ENCODE assay signal across 10 mouse cellular contexts in genomic region chr10:31592095-31592740, GRCm38 (mm10). TPM values are rescaled to one million over a fixed set of nuclear protein-coding genes. Genes with fewer than 3 reads are reported as not detected.
DNase-seq lines count a peak whose midpoint lies in the region; ATAC-seq lines count a peak whose summit lies in the region.
"Had no signal": no experiment of that assay in that cellular context is flagged by ENCODE, and none has a peak within 500 bp of the region (broad histone marks: within the 10 kb centered on the region; RNA-seq: fewer than 3 reads in every experiment).

No protein-coding gene starts in this region.

- no peaks in the 10 kb centered on the region for H3K9me3 ChIP-seq in lung, embryonic 16.5 days (ENCODE audit: control insufficient read depth, low read length)
- no peaks in the 10 kb centered on the region for H3K9me3 ChIP-seq in forebrain, embryonic 16.5 days (ENCODE audit: control insufficient read depth, low read length)
- no peaks in the 10 kb centered on the region for H3K9me3 ChIP-seq in limb, embryonic 12.5 days
- no peaks in the 10 kb centered on the region for H3K9me3 ChIP-seq in stomach, embryonic 14.5 days (ENCODE audit: control insufficient read depth, low read depth, low read length)
- H3K9me3 ChIP-seq: megakaryocyte, embryonic 14.5 days had no signal

- no peak for DNase-seq in lung, postnatal 14 days
- no peak for DNase-seq in cerebellum, postnatal 4 days (ENCODE audit: low spot score in 2 of 2)
- DNase-seq in left cerebral cortex, adult 18-20 months (ENCODE audit: low spot score in 2 of 2) = no peak
- DNase-seq in urinary bladder, adult 18-20 months (ENCODE audit: low spot score in 2 of 2) = no peak
- DNase-seq: thymus, adult 18-20 months had no signal

- H3K36me3 ChIP-seq in lung, embryonic 16.5 days (ENCODE audit: control insufficient read depth, insufficient read depth, low read length) = no peaks in the 10 kb centered on the region
- H3K36me3 ChIP-seq in forebrain, embryonic 16.5 days (ENCODE audit: control insufficient read depth, insufficient read depth) = no peaks in the 10 kb centered on the region
- H3K36me3 ChIP-seq in limb, embryonic 12.5 days = no peaks in the 10 kb centered on the region
- H3K36me3 ChIP-seq in stomach, embryonic 14.5 days (ENCODE audit: control insufficient read depth, insufficient read depth, low read length) = no peaks in the 10 kb centered on the region

- H3K9ac ChIP-seq in lung, embryonic 16.5 days (ENCODE audit: low read length) = no peak overlapping the region
- H3K9ac ChIP-seq in forebrain, embryonic 16.5 days (replicated peaks; ENCODE audit: low read depth, low read length) = no peak overlapping the region
- H3K9ac ChIP-seq in limb, embryonic 12.5 days (replicated peaks) = no peak overlapping the region
- H3K9ac ChIP-seq in stomach, embryonic 14.5 days (replicated peaks; ENCODE audit: low read depth, low read length) = no peak overlapping the region

- peaks cover 16% of the 10 kb centered on the region for H3K4me1 ChIP-seq in lung, embryonic 16.5 days (replicated peaks; ENCODE audit: control insufficient read depth, insufficient read depth, low read length)
- H3K4me1 ChIP-seq in forebrain, embryonic 16.5 days (replicated peaks; ENCODE audit: control insufficient read depth, insufficient read depth, low read length) = peaks cover 16% of the 10 kb centered on the region
- H3K4me1 ChIP-seq in limb, embryonic 12.5 days (replicated peaks) = peaks cover 16% of the 10 kb centered on the region
- peaks cover 16% of the 10 kb centered on the region for H3K4me1 ChIP-seq in stomach, embryonic 14.5 days (ENCODE audit: control insufficient read depth, insufficient read depth, low read length)

- WGBS in lung, embryonic 16.5 days = 32% methylated on average over 3 of the region's 3 CpGs
- WGBS in forebrain, embryonic 16.5 days = 33% methylated on average over 3 of the region's 3 CpGs
- 41% methylated on average over 3 of the region's 3 CpGs for WGBS in limb, embryonic 12.5 days
- 29% methylated on average over 3 of the region's 3 CpGs for WGBS in stomach, embryonic 14.5 days

- peak overlapping the region; percentile 69 for H3K27ac ChIP-seq in lung, embryonic 16.5 days (ENCODE audit: low read length)
- peak overlapping the region; percentile 80 for H3K27ac ChIP-seq in forebrain, embryonic 16.5 days (ENCODE audit: low read length)
- H3K27ac ChIP-seq in limb, embryonic 12.5 days = peak overlapping the region; percentile 62
- peak overlapping the region; percentile 29; the same call in 1 of the 2 replicates for H3K27ac ChIP-seq in stomach, embryonic 14.5 days (ENCODE audit: low read length)

- H3K4me2 ChIP-seq in lung, embryonic 16.5 days (ENCODE audit: low read depth, low read length) = no peak overlapping the region
- no peak overlapping the region for H3K4me2 ChIP-seq in forebrain, embryonic 16.5 days (ENCODE audit: low read length)
- no peak overlapping the region for H3K4me2 ChIP-seq in limb, embryonic 12.5 days
- no peak overlapping the region for H3K4me2 ChIP-seq in stomach, embryonic 14.5 days (replicated peaks; ENCODE audit: low read depth, low read length)

- peak; percentile 56; the same call in 1 of the 2 replicates for ATAC-seq in lung, embryonic 16.5 days (ENCODE audit: low read depth)
- peak; percentile 69 for ATAC-seq in forebrain, embryonic 16.5 days
- peak; percentile 43; the same call in 1 of the 2 replicates for ATAC-seq in limb, embryonic 12.5 days (ENCODE audit: insufficient number of reproducible peaks, insufficient read depth, low FRiP score, low TSS enrichment, low read depth)
- ATAC-seq in stomach, embryonic 14.5 days (ENCODE audit: insufficient number of reproducible peaks, insufficient read depth, low FRiP score, low read depth) = peak; percentile 62; the same call in 1 of the 2 replicates

- H3K27me3 ChIP-seq in lung, embryonic 16.5 days (ENCODE audit: control insufficient read depth, insufficient read depth, low read depth, low read length) = no peaks in the 10 kb centered on the region
- no peaks in the 10 kb centered on the region for H3K27me3 ChIP-seq in forebrain, embryonic 16.5 days (replicated peaks; ENCODE audit: control insufficient read depth, insufficient read depth, low read length)
- H3K27me3 ChIP-seq in limb, embryonic 12.5 days = no peaks in the 10 kb centered on the region
- no peaks in the 10 kb centered on the region for H3K27me3 ChIP-seq in stomach, embryonic 14.5 days (ENCODE audit: control insufficient read depth, insufficient read depth, low read length)
- H3K27me3 ChIP-seq: megakaryocyte, embryonic 14.5 days had no signal

- no peak overlapping the region for H3K4me3 ChIP-seq in lung, embryonic 16.5 days (ENCODE audit: low read length)
- H3K4me3 ChIP-seq in forebrain, embryonic 16.5 days (replicated peaks; ENCODE audit: low read length) = no peak overlapping the region
- no peak overlapping the region for H3K4me3 ChIP-seq in limb, embryonic 12.5 days (replicated peaks)
- H3K4me3 ChIP-seq in stomach, embryonic 14.5 days (ENCODE audit: low read depth, low read length) = no peak overlapping the region
- H3K4me3 ChIP-seq: megakaryocyte, embryonic 14.5 days had no signal

RNA-seq across cellular contexts. Expression of gene Rnf217, which starts 16.8 kb away (rescaled TPM):
- 1.2 and 1.3 TPM in 2 replicates for polyA plus RNA-seq in lung, embryonic 16.5 days (2015; fragmentation: Nextera tagmentation; extraction: Ambion mirVana)
- polyA plus RNA-seq in forebrain, embryonic 16.5 days (2015; fragmentation: Nextera tagmentation; extraction: Ambion mirVana) = 1.6 and 2.0 TPM in 2 replicates
- 2.1 and 2.2 TPM in 2 replicates for polyA plus RNA-seq in limb, embryonic 12.5 days (2016; fragmentation: Nextera tagmentation; extraction: Ambion mirVana)
- polyA plus RNA-seq in stomach, embryonic 14.5 days (2014; fragmentation: Nextera tagmentation; extraction: Ambion mirVana) = 3.5 and 3.9 TPM in 2 replicates
- total RNA-seq in left cerebral cortex, adult 18-20 months (2021) = 10 to 100 TPM; 11.1 to 13.5 TPM

Comparison
In these comparisons a context has a peak if more than half of its experiments do, and no peak if none do; other contexts are left out.
1. H3K27ac ChIP-seq: peak in every context shown above with its lines; median percentile 80 in forebrain, embryonic 16.5 days; 69 in lung, embryonic 16.5 days; 62 in limb, embryonic 12.5 days; 29 in stomach, embryonic 14.5 days.